Mouse (Mus musculus): ENCODE measurements at regions not wholly inside any gene's neighbourhood (a gene's known extent, or its start where the extent isn't known, plus 50 kb on each side); places are given as distances from the start of the nearest gene placed in this dataset.

GRCm38 (mm10) chr9:115483024-115483423 lies 172.8 kb upstream of the Stt3b start:
- no peak for DNase-seq (ENCODE audit: low spot score)

- DNase-seq (ENCODE audit: low spot score): no peak
These were observed 173.5 kb upstream of the Stt3b start for GRCm38 (mm10) chr9:115483721-115484120.

- DNase-seq (ENCODE audit: low spot score): no peak
These were observed 174.2 kb upstream of the Stt3b start for GRCm38 (mm10) chr9:115484408-115484807.

GRCm38 (mm10) chr9:115485219-115485618 lies 175.0 kb upstream of the Stt3b start:
- no peak for DNase-seq (ENCODE audit: low spot score)

GRCm38 (mm10) chr9:115487175-115487760 lies 177.0 kb upstream of the Stt3b start:
- no peak for DNase-seq (ENCODE audit: low spot score)

GRCm38 (mm10) chr9:115488913-115489809 lies 178.9 kb upstream of the Stt3b start:
- no peak for DNase-seq (ENCODE audit: low spot score)

GRCm38 (mm10) chr9:115492431-115493171 lies 182.4 kb upstream of the Stt3b start:
- DNase-seq (ENCODE audit: low spot score): no peak

GRCm38 (mm10) chr9:115493765-115494164 lies 183.5 kb upstream of the Stt3b start:
- DNase-seq (ENCODE audit: low spot score): no peak

GRCm38 (mm10) chr9:115499536-115499935 lies 189.3 kb upstream of the Stt3b start:
- no peak for DNase-seq (ENCODE audit: low spot score)

GRCm38 (mm10) chr9:115504789-115505188 lies 194.6 kb upstream of the Stt3b start:
- DNase-seq (ENCODE audit: low spot score): no peak

GRCm38 (mm10) chr9:115507131-115507689 lies 197.0 kb upstream of the Stt3b start:
- no peak for DNase-seq (ENCODE audit: low spot score)

- DNase-seq (ENCODE audit: low spot score): no peak
These were observed 202.8 kb upstream of the Stt3b start for GRCm38 (mm10) chr9:115512835-115513629.

GRCm38 (mm10) chr9:115517903-115518302 lies 207.7 kb upstream of the Stt3b start:
- DNase-seq (ENCODE audit: low spot score): no peak

- DNase-seq (ENCODE audit: low spot score): no peak
These were observed 213.9 kb upstream of the Stt3b start for GRCm38 (mm10) chr9:115524161-115524560.

- DNase-seq (ENCODE audit: low spot score): no peak
These were observed 214.4 kb upstream of the Stt3b start for GRCm38 (mm10) chr9:115524591-115524990.

- no peak for DNase-seq (ENCODE audit: low spot score)
These were observed 216.1 kb upstream of the Stt3b start for GRCm38 (mm10) chr9:115526322-115526721.

- no peak for DNase-seq (ENCODE audit: low spot score)
These were observed 216.8 kb upstream of the Stt3b start for GRCm38 (mm10) chr9:115526981-115527380.

GRCm38 (mm10) chr9:115534198-115534597 lies 224.0 kb upstream of the Stt3b start:
- DNase-seq (ENCODE audit: low spot score): no peak

- DNase-seq (ENCODE audit: low spot score): no peak
These were observed 233.4 kb upstream of the Stt3b start for GRCm38 (mm10) chr9:115543665-115544064.

- no peak for DNase-seq (ENCODE audit: low spot score)
These were observed 235.0 kb upstream of the Stt3b start for GRCm38 (mm10) chr9:115545178-115545577.

- no peak for DNase-seq (ENCODE audit: low spot score)
These were observed 235.6 kb upstream of the Stt3b start for GRCm38 (mm10) chr9:115545792-115546191.
